Mouse (Mus musculus) natural killer cell, adult 2 months (primary cell): ENCODE results near the gene Fam98c.
A peak's percentile ranks its signal among the peaks of the same experiment; 100 is the strongest.
"Not testable (repeated sequence)": the region's sequence is repeated elsewhere in the genome, so short reads cannot be mapped to it uniquely, and the experiment has no call there.

Experiments used
- DNase-seq, 2 experiments: peaks; one replicate each; pipeline ENCODE4 v3.0.0; 2022; ENCODE audit warnings: low spot score in 2 of 2

Fam98c gene

DNA sequence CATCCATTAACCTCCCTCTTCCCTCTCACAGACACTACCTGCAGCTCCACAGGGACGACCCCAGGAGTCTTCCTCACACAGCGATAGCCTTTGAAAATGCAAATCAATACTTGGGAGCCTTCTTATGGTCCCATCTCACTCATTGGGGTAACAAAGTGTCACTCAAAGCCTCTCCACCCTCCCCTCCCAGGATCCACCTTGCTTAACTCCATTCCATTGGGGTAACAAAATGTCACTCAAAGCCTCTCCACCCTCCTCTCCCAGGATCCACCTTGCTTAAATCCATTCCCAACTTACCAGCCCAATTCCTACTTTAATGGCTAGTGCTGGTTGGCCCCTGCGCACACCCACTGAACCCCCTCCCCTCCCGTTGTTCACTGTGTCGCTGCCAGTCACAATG is 2.2 kb upstream of the Fam98c start:
- DNase-seq = no peak

- peak; percentile 75 to 83 for DNase-seq
These were observed 717 bp downstream of the Fam98c start for GRCm38 (mm10) chr7:29155196-29155837.

GRCm38 (mm10) chr7:29154018-29154720 is 1.9 kb downstream of the Fam98c start:
- peak in 1 of 2 experiments; percentile 34 for DNase-seq

GRCm38 (mm10) chr7:29151486-29151885 is 4.5 kb downstream of the Fam98c start:
- no peak for DNase-seq

GRCm38 (mm10) chr7:29148771-29149170 is 7.3 kb downstream of the Fam98c start:
- DNase-seq = no peak

DNA sequence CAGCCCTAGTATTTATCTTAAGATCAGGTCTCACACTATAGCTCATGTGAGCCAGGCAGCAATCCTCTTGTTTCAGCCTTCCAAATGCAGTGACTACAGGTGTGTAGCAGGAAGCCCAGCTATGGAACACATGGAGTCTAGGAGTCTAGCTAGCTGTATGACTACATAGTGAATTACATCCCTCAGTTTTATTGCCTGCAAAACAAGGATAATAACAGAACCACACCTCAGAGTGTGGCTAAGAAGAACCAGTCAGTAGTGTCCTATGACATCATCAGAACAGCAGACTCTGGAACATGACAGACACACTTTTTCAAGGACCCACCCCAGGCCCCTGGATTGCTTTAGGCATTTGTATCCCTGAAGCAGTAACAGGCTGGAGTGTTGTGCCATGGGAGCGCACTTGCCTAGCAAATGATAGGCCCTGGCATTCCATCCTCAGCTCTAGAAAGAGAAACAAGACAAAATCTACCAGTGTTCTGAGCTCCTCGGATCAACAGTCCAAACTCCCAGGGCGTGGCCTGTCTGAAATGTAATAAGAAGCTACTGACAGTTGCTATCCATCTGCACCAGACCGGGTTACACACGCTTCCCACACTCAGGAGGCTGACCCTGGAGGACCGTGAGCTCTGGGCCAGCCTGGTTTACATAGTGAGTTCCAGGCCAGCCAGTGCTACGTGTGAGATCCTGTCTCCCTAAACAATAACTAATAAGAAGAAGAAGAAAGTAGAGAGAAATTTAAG is 9.2 kb downstream of the Fam98c start:
- DNase-seq = no peak

DNA sequence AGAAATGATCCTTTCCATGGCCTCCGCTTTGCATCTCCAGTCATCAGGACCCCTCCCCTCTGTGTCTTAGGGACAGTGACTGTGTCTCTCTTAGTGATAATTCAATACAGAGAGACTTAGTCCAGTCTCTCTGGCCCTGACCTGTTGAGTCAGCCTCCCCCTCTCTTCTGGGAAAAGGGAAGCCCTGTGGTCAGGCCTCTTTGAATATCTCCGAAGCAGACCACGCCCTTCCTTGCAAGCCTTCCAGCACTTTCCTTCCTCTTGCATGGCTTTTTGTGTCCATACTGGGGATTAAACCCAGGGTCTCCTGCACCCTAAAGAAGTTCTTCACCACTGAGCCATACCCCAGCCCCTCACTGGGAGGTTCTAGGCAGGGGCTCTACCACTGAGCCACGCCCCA is 12.0 kb downstream of the Fam98c start:
- no peak for DNase-seq

DNA sequence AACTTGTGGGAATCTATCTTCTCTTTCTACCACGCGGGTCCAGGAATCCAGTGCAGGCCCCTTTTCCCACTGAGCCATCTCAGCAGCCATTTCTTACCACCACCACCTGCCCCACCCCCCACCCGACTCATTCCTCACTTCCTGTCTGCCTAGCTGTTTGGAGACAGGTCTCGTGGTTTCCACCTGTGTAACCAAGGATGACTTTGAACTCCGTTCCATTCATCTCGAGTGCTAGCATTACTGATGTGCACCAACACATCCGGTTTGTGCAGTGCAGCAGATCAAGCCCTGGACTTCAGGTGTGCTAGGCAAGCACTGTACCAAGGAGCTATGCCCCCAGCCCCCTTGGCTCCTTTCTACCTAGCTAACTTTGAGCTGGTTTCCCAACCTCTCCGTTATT is 14.6 kb downstream of the Fam98c start:
- DNase-seq = peak in 1 of 2 experiments; percentile 28

- not testable (repeated sequence) for DNase-seq
These were observed 16.8 kb downstream of the Fam98c start for GRCm38 (mm10) chr7:29139237-29139636.

DNA sequence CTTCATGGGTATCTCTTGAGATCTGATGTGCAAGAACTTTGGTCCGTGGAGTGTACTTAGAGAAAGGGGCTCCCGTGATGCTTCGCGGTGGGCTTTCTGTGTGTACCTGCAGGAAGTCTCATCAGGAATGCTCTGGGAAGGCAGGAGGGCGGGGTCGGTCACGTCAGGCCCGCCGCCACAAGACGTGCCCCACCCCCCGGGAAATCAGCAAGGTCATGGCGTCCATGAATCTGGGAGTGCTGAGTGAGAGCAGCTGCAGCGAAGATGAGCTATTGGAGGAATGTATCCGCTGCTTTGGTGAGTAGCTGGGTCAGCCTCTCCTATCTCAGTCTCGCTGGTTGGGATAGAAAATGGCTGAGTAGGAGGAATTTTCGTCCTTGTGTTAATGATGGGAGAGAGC is 18.6 kb downstream of the Fam98c start:
- DNase-seq = no peak

DNA sequence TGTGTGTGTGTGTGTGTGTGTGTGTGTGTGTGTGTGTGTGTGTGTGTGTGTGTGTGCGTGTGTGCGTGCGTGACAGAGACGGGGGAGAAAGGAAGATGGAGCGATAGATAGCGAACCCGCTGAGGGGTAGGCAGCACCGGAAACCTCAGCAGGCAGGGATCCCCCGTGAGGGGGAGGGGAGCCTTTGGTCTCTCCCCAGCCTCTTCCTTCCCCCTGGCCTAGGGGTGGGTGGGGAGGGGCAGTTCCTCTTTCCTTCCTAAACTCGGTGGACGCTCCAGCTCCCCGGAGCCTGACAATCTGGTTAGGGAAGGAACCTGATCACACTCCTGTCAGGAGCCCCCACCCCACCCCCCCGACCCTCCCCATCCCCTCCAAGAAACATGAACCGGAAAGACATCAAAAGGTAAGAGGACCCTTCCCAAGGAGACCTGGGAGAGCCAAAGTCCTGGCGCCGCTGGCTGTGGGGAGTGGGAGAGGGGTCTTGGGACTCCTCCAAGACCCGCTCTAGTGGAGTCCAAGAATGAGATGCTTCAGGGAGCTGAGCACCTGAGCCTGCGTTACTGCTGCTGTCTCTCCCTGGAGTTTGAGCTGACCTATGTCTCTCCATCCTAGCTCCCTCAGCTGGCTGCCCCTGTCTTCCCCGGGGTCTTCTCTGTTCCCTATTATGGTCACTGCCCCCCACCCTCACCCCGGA is 21.2 kb downstream of the Fam98c start, which contains the start of gene Rasgrp4:
Gene Rasgrp4 (plus strand): TSS at position 159 of the 694 bp plus-strand sequence.
- DNase-seq = peak; percentile 59 to 65

GRCm38 (mm10) chr7:29134230-29134629 is 21.8 kb downstream of the Fam98c start:
- no peak for DNase-seq

GRCm38 (mm10) chr7:29128725-29129124 is 27.3 kb downstream of the Fam98c start:
- no peak for DNase-seq

GRCm38 (mm10) chr7:29126173-29126915 is 29.7 kb downstream of the Fam98c start:
- peak; percentile 61 to 82 for DNase-seq

- DNase-seq = peak in 1 of 2 experiments; percentile 30
These were observed 31.1 kb downstream of the Fam98c start, which contains the start of gene Ryr1 for GRCm38 (mm10) chr7:29124970-29125369. Gene Ryr1, minus strand, starts transcription at chr7:29125179.

- no peak for DNase-seq
These were observed 32.3 kb downstream of the Fam98c start for GRCm38 (mm10) chr7:29123531-29124358.

GRCm38 (mm10) chr7:29122821-29123220 is 33.2 kb downstream of the Fam98c start:
- DNase-seq = no peak

- no peak for DNase-seq
These were observed 36.5 kb downstream of the Fam98c start for GRCm38 (mm10) chr7:29119526-29119925.

- no peak for DNase-seq
These were observed 37.7 kb downstream of the Fam98c start for GRCm38 (mm10) chr7:29118142-29118851.
